Mouse (Mus musculus) heart, adult 18-20 months (tissue): ENCODE data around the gene Tulp2. TPM values are rescaled to one million over a fixed set of nuclear protein-coding genes. Genes with fewer than 3 reads are reported as not detected.

Experiments used
- DNase-seq, 2 experiments: peaks; one replicate each; pipeline ENCODE4 v3.0.0; 2021 to 2022; ENCODE audit warnings: mixed read lengths in 1 of 2
- microRNA-seq, 2 experiments: library from miRNA; unstranded; fragments of <30 nt; microRNA quantifications; one replicate each; pipeline ENCODE4 v1.2.0; 2022
- total RNA-seq, 2 experiments: library from RNA; stranded (reverse); gene quantifications; 2 replicates each; pipeline ENCODE4 v1.2.3; 2021

Gene Tulp2
- total RNA-seq, 2 experiments from 2014 or later = not detected

GRCm38 (mm10) chr7:45553519-45553918 lies 71.8 kb downstream of the Tulp2 start:
- no peak for DNase-seq

- no peak for DNase-seq
Observed at GRCm38 (mm10) chr7:45553990-45554389, 72.3 kb downstream of the Tulp2 start.

GRCm38 (mm10) chr7:45554744-45555143 lies 73.1 kb downstream of the Tulp2 start, which contains the start of gene Hsd17b14:
Gene Hsd17b14, plus strand, starts transcription at chr7:45554893.
- no peak for DNase-seq

GRCm38 (mm10) chr7:45555787-45556186 lies 74.1 kb downstream of the Tulp2 start:
- peak; percentile 79 to 87 for DNase-seq

- no peak for DNase-seq
Observed at GRCm38 (mm10) chr7:45558907-45559306, 77.2 kb downstream of the Tulp2 start.

- DNase-seq = no peak
Observed at GRCm38 (mm10) chr7:45560241-45560640, 78.6 kb downstream of the Tulp2 start.

GRCm38 (mm10) chr7:45560843-45561623 lies 79.4 kb downstream of the Tulp2 start:
- peak; percentile 76 to 92 for DNase-seq

- no peak for DNase-seq
Observed at GRCm38 (mm10) chr7:45561624-45562520, 80.2 kb downstream of the Tulp2 start.

GRCm38 (mm10) chr7:45564811-45565210 lies 83.1 kb downstream of the Tulp2 start:
- DNase-seq = no peak

GRCm38 (mm10) chr7:45565446-45565845 lies 83.8 kb downstream of the Tulp2 start:
- no peak for DNase-seq

- no peak for DNase-seq
Observed at GRCm38 (mm10) chr7:45567112-45567779, 85.6 kb downstream of the Tulp2 start.

- DNase-seq = peak; percentile 92 to 96
Observed at GRCm38 (mm10) chr7:45567780-45568516, 86.3 kb downstream of the Tulp2 start.

GRCm38 (mm10) chr7:45568601-45569473 lies 87.2 kb downstream of the Tulp2 start:
- no peak for DNase-seq

- DNase-seq = peak; percentile 85
Observed at GRCm38 (mm10) chr7:45570103-45570741, 88.5 kb downstream of the Tulp2 start, which contains the start of gene Bcat2. Gene Bcat2, plus strand, starts transcription at chr7:45570153.

GRCm38 (mm10) chr7:45571966-45572365 lies 90.3 kb downstream of the Tulp2 start:
- DNase-seq = no peak

Small RNA genes lying within 50 kb of the gene (microRNA-seq; reads per million reads assigned to microRNA genes)
- 0 to 0.27 reads per million in 2 experiments for gene Gm22133

Other genes with a start within 250 kb of the Tulp2 start
- gene Cd37, start 242.8 kb upstream of the Tulp2 start, total RNA-seq = 10 to 100 TPM in 1 of 2 experiments, 1 to 10 TPM in 1; 2.6 to 12.8 TPM
- not detected for gene Slc6a16, start 240.8 kb upstream of the Tulp2 start, total RNA-seq
- not detected for gene Slc6a21, start 204.4 kb upstream of the Tulp2 start, total RNA-seq
- gene Trpm4, start 148.1 kb upstream of the Tulp2 start, total RNA-seq = 10 to 100 TPM; 20.0 to 27.9 TPM
- 100 to 1,000 TPM; 954 to 975 TPM for gene Hrc, start 146.6 kb upstream of the Tulp2 start, total RNA-seq
- under 1 TPM in 1 of 2 experiments, not detected in 1; 0.33 TPM for gene Ppfia3, start 114.9 kb upstream of the Tulp2 start, total RNA-seq
- gene Lin7b, start 111.3 kb upstream of the Tulp2 start, total RNA-seq = 1 to 10 TPM; 1.7 to 2.3 TPM
- gene Snrnp70, start 86.1 kb upstream of the Tulp2 start, total RNA-seq = 10 to 100 TPM; 81.1 to 85.7 TPM
- 1 to 10 TPM; 6.1 to 7.4 TPM for gene Kcna7, start 76.2 kb upstream of the Tulp2 start, total RNA-seq
- under 1 TPM; 0.25 to 0.28 TPM for gene Ntf5, start 68.2 kb upstream of the Tulp2 start, total RNA-seq
- not detected for gene Lhb, start 61.1 kb upstream of the Tulp2 start, total RNA-seq
- gene Gys1, start 47.0 kb upstream of the Tulp2 start, total RNA-seq = 100 to 1,000 TPM in 1 of 2 experiments, 10 to 100 TPM in 1; 99.2 to 105 TPM
- 10 to 100 TPM; 25.2 to 26.5 TPM for gene Ruvbl2, start 43.8 kb upstream of the Tulp2 start, total RNA-seq
- 100 to 1,000 TPM; 287 to 382 TPM for gene Ftl1, start 22.0 kb upstream of the Tulp2 start, total RNA-seq
- gene Bax, start 15.0 kb upstream of the Tulp2 start, total RNA-seq = 10 to 100 TPM; 23.4 to 24.1 TPM
- gene Gm45808, start 4.9 kb downstream of the Tulp2 start, total RNA-seq = 10 to 100 TPM in 1 of 2 experiments, 1 to 10 TPM in 1; 8.7 to 12.3 TPM
- gene Dhdh, start 6.9 kb downstream of the Tulp2 start, total RNA-seq = 10 to 100 TPM in 1 of 2 experiments, 1 to 10 TPM in 1; 7.9 to 13.1 TPM
- gene Nucb1, start 28.5 kb downstream of the Tulp2 start, total RNA-seq = 100 to 1,000 TPM; 129 to 143 TPM
- 10 to 100 TPM; 31.6 to 33.7 TPM for gene Ppp1r15a, start 44.4 kb downstream of the Tulp2 start, total RNA-seq
- gene Plekha4, start 44.5 kb downstream of the Tulp2 start, total RNA-seq = 1 to 10 TPM; 2.0 to 2.5 TPM
- under 1 TPM in 1 of 2 experiments, not detected in 1; 0.41 TPM for gene Hsd17b14, start 73.0 kb downstream of the Tulp2 start, total RNA-seq
- gene Bcat2, start 88.3 kb downstream of the Tulp2 start, total RNA-seq = 100 to 1,000 TPM; 225 to 264 TPM
- not detected for gene Fgf21, start 133.6 kb downstream of the Tulp2 start, total RNA-seq
- not detected for gene Fut1, start 135.4 kb downstream of the Tulp2 start, total RNA-seq
- under 1 TPM; 0.17 to 0.26 TPM for gene Izumo1, start 139.9 kb downstream of the Tulp2 start, total RNA-seq
- 10 to 100 TPM; 21.6 to 26.8 TPM for gene Rasip1, start 145.6 kb downstream of the Tulp2 start, total RNA-seq
- gene Mamstr, start 158.1 kb downstream of the Tulp2 start, total RNA-seq = 1 to 10 TPM; 2.4 to 2.6 TPM
- under 1 TPM; 0.42 to 0.46 TPM for gene Fut2, start 184.5 kb downstream of the Tulp2 start, total RNA-seq
- gene Ntn5, start 202.1 kb downstream of the Tulp2 start, total RNA-seq = not detected
- under 1 TPM; 0.18 to 0.30 TPM for gene Sec1, start 212.5 kb downstream of the Tulp2 start, total RNA-seq
- gene Car11, start 218.0 kb downstream of the Tulp2 start, total RNA-seq = 1 to 10 TPM; 3.4 to 5.9 TPM
- gene Dbp, start 223.2 kb downstream of the Tulp2 start, total RNA-seq = 10 to 100 TPM; 12.1 to 15.0 TPM
- gene Rpl18, start 233.6 kb downstream of the Tulp2 start, total RNA-seq = 100 to 1,000 TPM; 574 to 615 TPM
- gene Sphk2, start 236.1 kb downstream of the Tulp2 start, total RNA-seq = 10 to 100 TPM; 18.4 to 20.2 TPM
- gene Fam83e, start 239.3 kb downstream of the Tulp2 start, total RNA-seq = under 1 TPM; 0.30 to 0.62 TPM
- gene Spaca4, start 243.9 kb downstream of the Tulp2 start, total RNA-seq = not detected